Mouse (Mus musculus) bone marrow, adult 2 months (tissue): Measurements from ENCODE around the gene Brsk1. TPM values are rescaled to one million over a fixed set of nuclear protein-coding genes. Genes with fewer than 3 reads are reported as not detected.

ENCODE experiments used
- H3K27ac ChIP-seq: fragments of 200-500 bp; 2 replicates; pipeline ENCODE4 v1.5.1; 2012; ENCODE audit warnings: low read depth, mild to moderate bottlenecking, control low read depth, inconsistent platforms, low read length; ENCODE audit not compliant: control insufficient read depth, poor library complexity, insufficient read depth
- H3K4me1 ChIP-seq: fragments of 200-500 bp; 2 replicates; pipeline ENCODE4 v1.6.1; 2011; ENCODE audit warnings: low read length; ENCODE audit not compliant: control insufficient read depth, insufficient read depth
- H3K4me3 ChIP-seq: fragments of 200-500 bp; replicated peaks from 2 replicates; pipeline ENCODE3; 2011; ENCODE audit warnings: mild to moderate bottlenecking, low read depth, low read length, control low read depth; ENCODE audit not compliant: control insufficient read depth
- CTCF ChIP-seq: fragments of 200-500 bp; IDR thresholded peaks from 2 replicates; pipeline ENCODE4 v1.5.1; 2011; ENCODE audit warnings: low read length, control low read depth; ENCODE audit not compliant: control insufficient read depth, insufficient read depth
- POLR2A ChIP-seq: fragments of 200-500 bp; IDR thresholded peaks from 2 replicates; pipeline ENCODE4 v1.6.1; 2011; ENCODE audit warnings: low read depth, mild to moderate bottlenecking, control low read depth, low read length, borderline replicate concordance; ENCODE audit not compliant: control insufficient read depth
- WGBS: fragments of 180-500 bp; shearing (Covaris S2); methylation state at CpG from one replicate; pipeline ENCODE4 v1.1.7; 2018; 5-methylcytosine and 5-hydroxymethylcytosine counted together
- polyA plus RNA-seq: library from polyadenylated mRNA; stranded (reverse); fragments of >200 nt; gene quantifications from 2 replicates; pipeline ENCODE4 v1.2.4, GENCODE M21; 2011; ENCODE audit warnings: low replicate concordance; ENCODE audit not compliant: missing spikeins, insufficient read depth, insufficient read length

The Brsk1 gene
- 3.7 TPM in 1 of 2 replicates, not detected in the other for polyA plus RNA-seq

- Histone ChIP-seq H3K4me1 (no peaks in the 10 kb centered on the region; the same call in 1 of the 2 replicates), H3K27ac (no peak within 1 kb of the TSS), H3K4me3 (no peak within 1 kb of the TSS)
- 4% methylated on average over 10 of the region's 18 CpGs for WGBS
- TF ChIP-seq POLR2A (no peak), CTCF (no peak)
These were observed at the start of gene Brsk1 for GRCm38 (mm10) chr7:4690387-4690786. Gene Brsk1, plus strand, starts transcription at chr7:4690604.

- no peak overlapping the region for H3K27ac ChIP-seq
- WGBS, result 83% methylated on average over 11 of the region's 11 CpGs
- H3K4me1 ChIP-seq, result no peaks in the 10 kb centered on the region; the same call in 1 of the 2 replicates
- H3K4me3 ChIP-seq, result no peak overlapping the region
- TF ChIP-seq CTCF (peak; percentile 39; the same call in 1 of the 2 replicates), POLR2A (no peak)
These were observed 49.2 kb upstream of the Brsk1 start for GRCm38 (mm10) chr7:4641155-4641554.

- no peak for TF ChIP-seq POLR2A
- TF ChIP-seq CTCF, result no peak
- H3K4me1 ChIP-seq, result no peaks in the 10 kb centered on the region; the same call in 1 of the 2 replicates
- no peak overlapping the region for H3K4me3 ChIP-seq
- WGBS, result 94% methylated on average over 7 of the region's 7 CpGs
- H3K27ac ChIP-seq, result no peak overlapping the region
These were observed 48.4 kb upstream of the Brsk1 start for GRCm38 (mm10) chr7:4641956-4642355.

GRCm38 (mm10) chr7:4643225-4643624 is 47.2 kb upstream of the Brsk1 start:
- WGBS, result 35% methylated on average over 6 of the region's 6 CpGs
- no peak overlapping the region for H3K27ac ChIP-seq
- no peak overlapping the region for H3K4me3 ChIP-seq
- no peaks in the 10 kb centered on the region; the same call in 1 of the 2 replicates for H3K4me1 ChIP-seq
- no peak for TF ChIP-seq CTCF
- TF ChIP-seq POLR2A, result no peak

- Histone ChIP-seq H3K4me3 (no peak overlapping the region), H3K27ac (no peak overlapping the region), H3K4me1 (peaks cover 5% of the 10 kb centered on the region; the same call in 1 of the 2 replicates)
- 80% methylated on average over 3 of the region's 3 CpGs for WGBS
- no peak for TF ChIP-seq CTCF
- TF ChIP-seq POLR2A, result no peak
These were observed 43.6 kb upstream of the Brsk1 start for GRCm38 (mm10) chr7:4646806-4647205.

- 25% methylated on average over 6 of the region's 6 CpGs for WGBS
- H3K4me1 ChIP-seq, result peaks cover 5% of the 10 kb centered on the region; the same call in 1 of the 2 replicates
- TF ChIP-seq CTCF, result no peak
- TF ChIP-seq POLR2A, result no peak
- H3K27ac ChIP-seq, result no peak overlapping the region
- no peak overlapping the region for H3K4me3 ChIP-seq
These were observed 43.1 kb upstream of the Brsk1 start for GRCm38 (mm10) chr7:4647291-4647690.

- Histone ChIP-seq H3K27ac (no peak overlapping the region), H3K4me3 (no peak overlapping the region), H3K4me1 (peaks cover 8% of the 10 kb centered on the region; the same call in 1 of the 2 replicates)
- 42% methylated on average over 2 of the region's 2 CpGs for WGBS
- TF ChIP-seq POLR2A (no peak), CTCF (no peak)
These were observed 42.4 kb upstream of the Brsk1 start for GRCm38 (mm10) chr7:4647992-4648391.

GRCm38 (mm10) chr7:4651581-4651980 is 38.8 kb upstream of the Brsk1 start:
- Histone ChIP-seq H3K4me1 (peaks cover 12% of the 10 kb centered on the region; the same call in 1 of the 2 replicates), H3K27ac (no peak overlapping the region), H3K4me3 (no peak overlapping the region)
- TF ChIP-seq POLR2A (no peak), CTCF (no peak)
- WGBS, result 13% methylated on average over 8 of the region's 8 CpGs

GRCm38 (mm10) chr7:4652726-4653125 is 37.7 kb upstream of the Brsk1 start:
- WGBS, result 32% methylated on average over 5 of the region's 5 CpGs
- H3K27ac ChIP-seq, result peak overlapping the region; percentile 42
- peaks cover 14% of the 10 kb centered on the region for H3K4me1 ChIP-seq
- H3K4me3 ChIP-seq, result no peak overlapping the region
- TF ChIP-seq CTCF, result no peak
- no peak for TF ChIP-seq POLR2A
